Mouse (Mus musculus) ES-Bruce4 (cell line): Measurements from ENCODE around the gene Mon2. TPM values are rescaled to one million over a fixed set of nuclear protein-coding genes. Genes with fewer than 3 reads are reported as not detected.

Experiments
- H3K27ac ChIP-seq: 2 replicates; pipeline ENCODE4 v1.5.1; 2012; ENCODE audit warnings: low read length, inconsistent platforms; ENCODE audit not compliant: insufficient read depth
- H3K27me3 ChIP-seq: 2 replicates; pipeline ENCODE4 v1.6.1; 2012; ENCODE audit warnings: mild to moderate bottlenecking, low read length, inconsistent platforms; ENCODE audit not compliant: control insufficient read depth, poor library complexity, insufficient read depth, severe bottlenecking
- H3K36me3 ChIP-seq: 2 replicates; pipeline ENCODE4 v1.6.1; 2012; ENCODE audit warnings: inconsistent platforms, mild to moderate bottlenecking, low read length, moderate library complexity; ENCODE audit not compliant: control insufficient read depth, poor library complexity, insufficient read depth, severe bottlenecking
- H3K4me1 ChIP-seq: one replicate; pipeline ENCODE4 v1.8.1; 2011; ENCODE audit warnings: low read length; ENCODE audit not compliant: control insufficient read depth, insufficient read depth
- H3K4me3 ChIP-seq: 2 replicates; pipeline ENCODE4 v1.5.1; 2011; ENCODE audit warnings: low read depth, mild to moderate bottlenecking, low read length
- H3K9ac ChIP-seq: 2 replicates; pipeline ENCODE4 v1.6.1; 2012; ENCODE audit warnings: low read depth, mild to moderate bottlenecking, inconsistent platforms; ENCODE audit not compliant: poor library complexity, severe bottlenecking
- H3K9me3 ChIP-seq: replicated peaks from 2 replicates; pipeline ENCODE4 v1.6.1; 2012; ENCODE audit warnings: mild to moderate bottlenecking, low read length, inconsistent platforms; ENCODE audit not compliant: control insufficient read depth, poor library complexity, insufficient read depth, severe bottlenecking
- CTCF ChIP-seq: IDR thresholded peaks from one replicate; pipeline ENCODE4 v1.8.1; 2011; ENCODE audit warnings: low read depth, low read length
- EP300 ChIP-seq: IDR thresholded peaks from 2 replicates; pipeline ENCODE4 v1.6.1; 2011; ENCODE audit warnings: low read depth, low read length; ENCODE audit not compliant: insufficient read depth
- POLR2A ChIP-seq: IDR thresholded peaks from one replicate; pipeline ENCODE4 v1.8.1; 2011; ENCODE audit warnings: low read length; ENCODE audit not compliant: insufficient read depth
- polyA plus RNA-seq: library from polyadenylated mRNA; stranded (reverse); fragments of >200 nt; gene quantifications from 2 replicates; pipeline ENCODE4 v1.2.4, GENCODE M21; 2011; ENCODE audit warnings: low read depth; ENCODE audit not compliant: missing spikeins, insufficient read depth, insufficient read length

The Mon2 gene
- polyA plus RNA-seq, 1 experiment = 48.4 TPM

DNA sequence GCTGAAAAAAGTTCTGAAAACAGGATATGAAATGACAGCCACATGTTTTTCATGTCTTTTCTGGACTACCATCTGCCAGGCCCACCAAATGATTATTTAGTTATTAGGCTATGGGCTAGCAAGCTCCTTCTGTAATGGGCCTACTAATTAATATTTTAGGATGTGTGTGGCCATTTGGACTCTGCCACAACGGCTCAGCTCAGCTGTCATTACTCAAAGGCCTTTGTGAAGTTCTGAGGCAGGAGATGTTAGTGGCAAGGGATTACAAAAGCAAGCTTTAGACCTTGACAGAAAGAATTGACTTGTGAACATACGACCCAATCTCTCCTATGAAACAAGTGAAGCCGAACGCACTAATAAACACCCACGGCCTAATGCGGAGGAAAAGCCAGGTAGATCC is 125.3 kb downstream of the Mon2 start:
- no peaks in the 10 kb centered on the region for H3K4me1 ChIP-seq
- no peaks in the 10 kb centered on the region for H3K36me3 ChIP-seq
- no peak overlapping the region for H3K4me3 ChIP-seq
- H3K9ac ChIP-seq = no peak overlapping the region
- no peaks in the 10 kb centered on the region for H3K27me3 ChIP-seq
- TF ChIP-seq POLR2A (no peak), EP300 (no peak), CTCF (no peak)
- H3K9me3 ChIP-seq = no peaks in the 10 kb centered on the region
- H3K27ac ChIP-seq = no peak overlapping the region

DNA sequence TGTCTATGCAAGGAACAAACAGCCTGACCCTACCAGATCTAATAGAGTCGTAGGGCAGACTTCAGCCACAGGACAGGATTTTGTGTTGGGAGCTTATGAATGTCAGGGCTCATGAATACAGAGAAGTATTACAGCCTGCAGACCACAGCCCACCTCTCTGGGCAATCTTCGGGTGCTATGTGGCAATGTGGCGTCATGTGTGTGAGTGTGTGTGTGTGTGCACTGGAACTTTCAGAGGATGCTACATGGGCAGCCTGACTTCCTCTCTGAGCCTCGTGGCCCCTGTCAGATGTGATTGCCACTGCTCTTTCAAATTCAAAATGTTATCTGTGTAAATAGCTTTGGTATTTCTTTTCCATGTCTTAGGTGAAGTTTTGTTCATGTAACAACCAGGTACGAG is 131.4 kb downstream of the Mon2 start:
- TF ChIP-seq EP300 = no peak
- no peak for TF ChIP-seq POLR2A
- no peak for TF ChIP-seq CTCF
- no peaks in the 10 kb centered on the region for H3K36me3 ChIP-seq

DNA sequence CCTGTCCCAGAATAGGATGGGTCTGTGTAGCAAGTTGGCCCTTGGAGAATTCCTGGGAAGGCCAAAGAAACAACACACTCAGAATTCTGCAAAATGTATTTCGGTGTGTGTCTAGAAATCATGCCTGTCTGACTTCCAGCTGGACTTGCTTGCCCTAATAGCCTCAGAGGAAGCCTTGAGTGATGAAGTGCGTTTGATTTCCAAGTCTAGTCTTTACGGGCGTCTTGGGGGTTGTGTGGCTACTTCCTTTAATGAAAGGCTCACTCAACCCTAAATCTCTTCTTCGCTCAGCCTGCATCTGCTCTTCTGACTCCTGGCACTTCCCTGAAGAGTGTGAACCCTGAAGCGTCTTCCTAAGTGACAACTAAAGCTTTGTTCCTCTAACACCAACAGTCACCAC is 132.5 kb downstream of the Mon2 start:
- no peak overlapping the region for H3K27ac ChIP-seq

More for the DNA sequence above, 131.4 kb downstream of the Mon2 start:
- Histone ChIP-seq H3K9ac (no peak overlapping the region), H3K4me3 (no peak overlapping the region), H3K27ac (no peak overlapping the region), H3K27me3 (no peaks in the 10 kb centered on the region), H3K4me1 (no peaks in the 10 kb centered on the region), H3K9me3 (no peaks in the 10 kb centered on the region)

DNA sequence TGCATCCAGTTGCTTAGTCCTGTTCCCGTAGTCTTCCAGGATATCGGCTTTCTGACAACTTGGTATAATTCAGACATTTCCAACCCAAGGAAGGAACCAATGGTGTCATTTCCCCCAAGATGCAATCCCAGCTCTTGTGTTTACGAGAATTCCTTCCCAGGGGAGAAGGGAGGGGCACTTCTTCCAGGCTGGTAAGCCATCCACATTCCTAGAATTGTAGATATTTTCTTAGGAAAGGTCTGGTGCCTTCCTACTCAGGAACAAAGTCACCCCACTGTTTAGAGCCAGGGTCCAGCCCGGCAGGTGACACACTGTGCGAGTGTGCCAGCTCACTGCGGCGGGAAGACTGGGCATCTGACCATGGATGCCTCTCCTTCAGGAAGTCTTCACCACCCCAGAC is 133.5 kb downstream of the Mon2 start:
- TF ChIP-seq POLR2A (no peak), EP300 (no peak), CTCF (no peak)
- Histone ChIP-seq H3K36me3 (no peaks in the 10 kb centered on the region), H3K27me3 (no peaks in the 10 kb centered on the region), H3K4me1 (no peaks in the 10 kb centered on the region), H3K27ac (no peak overlapping the region), H3K9ac (no peak overlapping the region), H3K4me3 (no peak overlapping the region), H3K9me3 (no peaks in the 10 kb centered on the region)

More for the DNA sequence above, 132.5 kb downstream of the Mon2 start:
- no peaks in the 10 kb centered on the region for H3K4me1 ChIP-seq
- TF ChIP-seq EP300 = no peak
- TF ChIP-seq POLR2A = no peak
- no peak for TF ChIP-seq CTCF
- H3K27me3 ChIP-seq = no peaks in the 10 kb centered on the region
- no peak overlapping the region for H3K9ac ChIP-seq
- no peaks in the 10 kb centered on the region for H3K36me3 ChIP-seq
- H3K9me3 ChIP-seq = no peaks in the 10 kb centered on the region
- H3K4me3 ChIP-seq = no peak overlapping the region

Other genes starting within 250 kb of the Mon2 start
- 175 and 182 TPM in 2 replicates for gene Usp15, start 120.5 kb upstream of the Mon2 start, polyA plus RNA-seq
- not detected in 2 replicates for gene Fam19a2, start 187.5 kb upstream of the Mon2 start, polyA plus RNA-seq